Mouse (Mus musculus) embryonic facial prominence, embryonic 11.5 days (tissue): Measurements from ENCODE around the gene Rs1. TPM values are rescaled to one million over a fixed set of nuclear protein-coding genes. Genes with fewer than 3 reads are reported as not detected.
A peak's percentile ranks its signal among the peaks of the same experiment; 100 is the strongest.
"Not testable (repeated sequence)": the region's sequence is repeated elsewhere in the genome, so short reads cannot be mapped to it uniquely, and the experiment has no call there.

Experiments used
- ATAC-seq: fragments of 200-750 bp; cut with Nextera tagmentation; replicated peaks from 2 replicates; pipeline ENCODE4 v1.8.0; 2017; ENCODE audit warnings: low read depth; ENCODE audit not compliant: insufficient number of reproducible peaks, low FRiP score, low TSS enrichment
- DNase-seq: peaks from one replicate; pipeline ENCODE4 v3.0.0-alpha.2; 2015; ENCODE audit warnings: low spot score
- H3K27ac ChIP-seq: fragments of 300-500 bp; sonication (generic); replicated peaks from 2 replicates; pipeline ENCODE4 v1.5.1; 2014; ENCODE audit warnings: mild to moderate bottlenecking, low read depth, low read length, control low read depth
- H3K27me3 ChIP-seq: fragments of 300-500 bp; sonication (generic); 2 replicates; pipeline ENCODE4 v1.6.1; 2014; ENCODE audit warnings: mild to moderate bottlenecking, low read length, moderate library complexity, mixed read lengths; ENCODE audit not compliant: control insufficient read depth, insufficient read depth
- H3K36me3 ChIP-seq: fragments of 300-500 bp; sonication (generic); replicated peaks from 2 replicates; pipeline ENCODE4 v1.6.1; 2014; ENCODE audit warnings: low read depth, mild to moderate bottlenecking, low read length, moderate library complexity, mixed read lengths; ENCODE audit not compliant: control insufficient read depth, insufficient read depth
- H3K4me1 ChIP-seq: fragments of 300-500 bp; sonication (generic); 2 replicates; pipeline ENCODE4 v1.6.1; 2014; ENCODE audit warnings: low read length, mixed read lengths; ENCODE audit not compliant: control insufficient read depth, insufficient read depth
- H3K4me2 ChIP-seq: fragments of 300-500 bp; sonication (generic); 2 replicates; pipeline ENCODE4 v1.6.1; 2014; ENCODE audit warnings: low read depth, mild to moderate bottlenecking, control low read depth, low read length, moderate library complexity
- H3K4me3 ChIP-seq: fragments of 300-500 bp; sonication (generic); 2 replicates; pipeline ENCODE4 v1.5.1; 2014; ENCODE audit warnings: low read depth, low read length, control low read depth
- H3K9ac ChIP-seq: fragments of 300-500 bp; sonication (generic); replicated peaks from 2 replicates; pipeline ENCODE4 v1.6.1; 2014; ENCODE audit warnings: mild to moderate bottlenecking, control low read depth, low read length
- H3K9me3 ChIP-seq: fragments of 300-500 bp; sonication (generic); replicated peaks from 2 replicates; pipeline ENCODE4 v1.6.1; 2016; ENCODE audit warnings: mild to moderate bottlenecking, low read length, inconsistent platforms, mixed read lengths; ENCODE audit not compliant: control insufficient read depth
- WGBS: fragments of 180-500 bp; shearing (Covaris S2); extraction: QIAGEN DNeasy Blood & Tissue Kit; methylation state at CpG from one replicate; pipeline ENCODE4 v1.1.7; 2014; 5-methylcytosine and 5-hydroxymethylcytosine counted together
- polyA plus RNA-seq: library from polyadenylated mRNA; unstranded; fragments of >200 nt; fragmentation: Nextera tagmentation; extraction: Ambion mirVana; gene quantifications from 2 replicates; pipeline ENCODE4 v1.2.1, GENCODE M21; 2014

Gene Rs1
- polyA plus RNA-seq: not detected in 2 replicates

DNA sequence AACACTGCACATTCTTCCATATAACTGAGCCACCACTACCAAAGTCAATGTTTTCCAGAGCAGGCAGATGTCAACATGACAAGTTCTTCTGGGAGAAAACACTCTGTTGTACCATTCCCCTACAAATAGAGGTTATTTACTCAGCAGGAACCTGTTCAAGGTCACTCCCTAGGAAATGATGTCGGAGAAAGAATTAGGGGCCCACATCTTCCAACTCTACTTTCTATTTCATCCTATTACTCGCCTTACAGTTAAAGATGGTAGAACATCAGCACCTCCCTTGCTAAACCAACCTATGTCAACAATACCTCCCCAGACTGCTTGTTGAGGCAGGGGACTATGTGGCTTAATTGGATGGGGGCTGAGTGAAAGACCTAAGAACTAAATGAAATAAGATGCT lies at the start of gene Rs1:
TSS of gene Rs1 (plus strand) at position 301 of the 400 bp plus-strand sequence.
- no peaks in the 10 kb centered on the region; the same call in 1 of the 2 replicates for H3K27me3 ChIP-seq
- H3K9me3 ChIP-seq: no peaks in the 10 kb centered on the region
- no peaks in the 10 kb centered on the region for H3K4me1 ChIP-seq
- no peaks in the 10 kb centered on the region for H3K36me3 ChIP-seq
- ATAC-seq (no peak), DNase-seq (no peak)
- no peak within 1 kb of the TSS for H3K4me2 ChIP-seq
- H3K4me3 ChIP-seq: no peak within 1 kb of the TSS
- 74% methylated on average over 2 of the region's 2 CpGs for WGBS
- H3K9ac ChIP-seq: no peak within 1 kb of the TSS
- no peak within 1 kb of the TSS for H3K27ac ChIP-seq

DNA sequence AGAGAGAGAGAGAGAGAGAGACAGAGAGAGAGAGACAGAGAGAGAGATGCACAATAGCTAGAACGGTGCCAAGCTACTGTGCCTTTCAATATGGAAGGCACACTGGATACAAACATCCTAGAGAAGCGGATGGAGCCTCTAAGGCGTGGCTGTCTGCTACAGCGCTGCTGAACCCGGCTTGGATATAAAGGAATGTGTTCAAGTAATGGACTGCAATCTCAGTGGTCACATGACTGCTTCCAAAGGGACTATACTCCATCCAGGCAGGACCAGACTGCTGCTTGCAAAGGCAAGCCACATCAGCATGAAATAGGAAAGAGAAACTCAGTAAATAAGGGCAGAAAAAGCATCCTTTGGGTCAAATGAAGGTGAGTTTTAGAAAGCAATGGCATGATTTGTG lies 32.2 kb upstream of the Rs1 start, which contains the start of gene Ppef1:
TSS of gene Ppef1 (minus strand) at position 116 of the 400 bp plus-strand sequence.
- H3K4me3 ChIP-seq: no peak within 1 kb of the TSS
- H3K9ac ChIP-seq: no peak within 1 kb of the TSS
- no peak within 1 kb of the TSS for H3K27ac ChIP-seq
- no peak for ATAC-seq
- no peak for DNase-seq
- 82% methylated on average over 5 of the region's 5 CpGs for whole genome bisulfite sequencing
- no peaks in the 10 kb centered on the region for H3K4me1 ChIP-seq
- H3K9me3 ChIP-seq: no peaks in the 10 kb centered on the region
- H3K4me2 ChIP-seq: no peak within 1 kb of the TSS
- no peaks in the 10 kb centered on the region for H3K27me3 ChIP-seq
- no peaks in the 10 kb centered on the region for H3K36me3 ChIP-seq

DNA sequence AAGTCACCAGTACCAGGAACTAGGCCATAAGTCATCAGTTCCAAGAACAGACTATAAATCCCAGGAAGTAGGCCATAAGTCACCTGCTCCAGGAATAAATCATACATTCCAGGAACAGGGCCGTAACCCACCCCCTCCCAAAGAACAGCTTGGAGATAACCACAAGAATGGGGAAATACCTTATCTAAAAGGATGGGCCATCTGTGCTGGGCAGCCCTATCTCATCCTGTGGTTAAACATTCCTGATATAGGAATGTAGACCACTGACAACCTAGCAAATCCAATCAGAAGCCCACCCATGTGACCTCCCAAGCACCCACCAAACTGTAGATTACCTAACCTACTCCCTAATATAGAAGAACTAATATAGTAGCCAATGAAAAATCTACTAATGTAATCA lies 22.4 kb upstream of the Rs1 start:
- WGBS: 100% methylated on average over 1 of the region's 1 CpGs
- no peaks in the 10 kb centered on the region for H3K4me1 ChIP-seq
- H3K9ac ChIP-seq: no peak overlapping the region
- no peak overlapping the region for H3K4me2 ChIP-seq
- H3K9me3 ChIP-seq: no peaks in the 10 kb centered on the region
- no peak for DNase-seq
- no peaks in the 10 kb centered on the region for H3K36me3 ChIP-seq
- ATAC-seq: no peak
- H3K27ac ChIP-seq: no peak overlapping the region
- H3K4me3 ChIP-seq: no peak overlapping the region
- H3K27me3 ChIP-seq: no peaks in the 10 kb centered on the region

DNA sequence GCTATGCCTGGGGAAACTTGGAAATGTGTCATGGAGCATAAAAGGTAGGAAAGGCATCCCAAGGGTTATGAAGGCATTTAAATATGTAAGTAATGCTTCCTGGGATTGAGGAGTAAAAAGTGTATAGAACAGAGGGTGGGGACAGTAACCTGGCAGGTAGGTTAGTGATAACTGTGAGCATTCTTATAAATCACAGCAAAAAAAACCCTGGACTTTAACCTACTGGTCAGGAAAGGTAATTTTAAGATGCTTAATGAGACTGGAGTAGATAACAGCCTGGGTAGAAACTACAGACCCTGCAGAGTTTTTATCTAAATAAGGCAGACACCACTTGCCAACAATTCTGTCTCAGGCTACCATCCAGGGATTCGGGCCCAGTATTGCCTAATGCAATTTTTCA lies 19.2 kb upstream of the Rs1 start:
- Histone ChIP-seq H3K27me3 (no peaks in the 10 kb centered on the region), H3K36me3 (no peaks in the 10 kb centered on the region), H3K9ac (no peak overlapping the region), H3K4me3 (no peak overlapping the region), H3K9me3 (no peaks in the 10 kb centered on the region), H3K4me1 (no peaks in the 10 kb centered on the region), H3K27ac (no peak overlapping the region), H3K4me2 (no peak overlapping the region)
- ATAC-seq (no peak), DNase-seq (no peak)
- 82% methylated on average over 1 of the region's 1 CpGs for WGBS

DNA sequence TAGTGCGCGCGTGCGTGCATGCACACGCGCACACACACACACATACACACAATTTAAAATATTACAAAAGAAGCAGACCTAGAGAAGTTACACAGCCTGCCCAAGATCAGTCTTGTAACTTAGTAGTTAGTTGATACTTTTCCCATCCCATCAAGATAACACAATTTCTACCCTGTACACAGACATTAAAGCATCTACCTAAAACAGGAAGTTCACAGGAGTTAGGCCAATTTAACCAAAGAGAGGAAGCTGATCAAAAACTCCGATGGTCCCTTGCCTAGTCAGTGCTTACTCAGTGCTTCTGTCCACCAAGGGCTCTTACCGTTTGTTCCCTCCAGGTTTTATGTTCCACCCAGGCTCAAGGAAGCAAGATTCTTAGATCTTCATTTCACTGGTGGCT lies 17.0 kb upstream of the Rs1 start:
- Histone ChIP-seq H3K4me2 (no peak overlapping the region), H3K9me3 (no peaks in the 10 kb centered on the region), H3K9ac (no peak overlapping the region), H3K27ac (no peak overlapping the region), H3K4me3 (no peak overlapping the region), H3K36me3 (no peaks in the 10 kb centered on the region), H3K27me3 (no peaks in the 10 kb centered on the region), H3K4me1 (no peaks in the 10 kb centered on the region)
- DNase-seq (no peak), ATAC-seq (no peak)
- 93% methylated on average over 8 of the region's 8 CpGs for WGBS

DNA sequence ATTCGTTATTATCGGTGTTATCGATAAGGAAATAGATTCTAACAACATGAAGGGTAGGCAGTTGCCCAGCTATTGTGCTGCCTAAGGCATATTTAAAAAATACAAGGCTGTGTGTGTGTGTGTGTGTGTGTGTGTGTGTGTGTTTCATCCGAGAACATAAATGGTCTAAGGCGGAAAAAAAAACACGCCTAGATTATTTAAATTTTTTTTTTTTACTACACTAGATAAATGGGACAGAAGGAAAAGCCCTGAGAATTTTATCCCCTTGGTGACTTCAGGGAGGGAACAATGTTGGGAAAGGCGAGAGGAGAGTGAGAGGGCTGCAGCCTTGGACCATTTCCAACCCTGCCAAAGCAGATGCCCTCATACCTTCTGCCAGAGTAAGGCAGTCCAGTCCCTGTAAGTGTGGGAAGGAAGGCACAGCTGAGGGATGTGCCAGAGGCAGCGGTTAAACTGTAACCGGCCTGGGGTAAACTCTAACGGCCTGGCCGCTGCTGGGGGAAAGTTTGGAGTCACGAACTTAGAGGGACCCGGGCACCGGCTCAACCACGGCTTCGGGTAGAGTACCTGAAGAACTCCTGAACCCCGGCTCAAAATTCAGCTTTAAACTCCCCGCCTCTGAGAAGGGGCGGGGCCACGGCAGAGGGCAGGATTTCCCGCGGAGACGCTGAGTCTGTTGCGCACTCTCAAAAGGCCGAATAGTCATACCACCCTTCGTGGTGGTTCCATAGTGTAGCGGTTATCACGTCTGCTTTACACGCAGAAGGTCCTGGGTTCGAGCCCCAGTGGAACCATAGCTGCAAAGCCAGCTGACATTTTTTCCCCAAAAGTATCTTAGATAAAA lies 2.2 kb upstream of the Rs1 start:
- no peaks in the 10 kb centered on the region; the same call in 1 of the 2 replicates for H3K27me3 ChIP-seq
- peak; percentile 83 for DNase-seq

DNA sequence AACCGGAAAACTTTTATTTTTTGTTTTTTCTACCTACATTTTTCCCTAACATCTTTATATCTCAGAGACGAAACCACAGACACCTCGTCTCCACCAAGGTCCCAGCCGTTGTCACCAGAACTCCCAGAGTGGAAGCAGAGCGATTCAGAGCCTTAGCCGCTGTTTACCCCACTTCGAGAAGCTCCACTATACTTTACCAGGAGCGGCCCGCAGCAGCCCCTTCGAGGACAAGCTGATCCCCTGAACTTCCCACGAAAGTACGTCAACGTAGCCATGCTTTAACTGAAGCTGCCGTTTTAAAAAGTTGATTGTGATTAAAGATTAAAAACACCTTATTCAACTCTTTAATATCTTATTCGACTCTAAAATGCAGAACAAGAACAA lies 1.6 kb upstream of the Rs1 start:
- Histone ChIP-seq H3K4me1 (no peaks in the 10 kb centered on the region), H3K27ac (no peak overlapping the region), H3K36me3 (no peaks in the 10 kb centered on the region), H3K4me3 (peak overlapping the region; percentile 34), H3K9me3 (no peaks in the 10 kb centered on the region), H3K4me2 (no peak overlapping the region; the same call in 1 of the 2 replicates), H3K27me3 (no peaks in the 10 kb centered on the region; the same call in 1 of the 2 replicates), H3K9ac (no peak overlapping the region)
- ATAC-seq (peak; percentile 79), DNase-seq (peak; percentile 40)
- 29% methylated on average over 15 of the region's 15 CpGs for WGBS

More for the DNA sequence above, 2.2 kb upstream of the Rs1 start:
- Histone ChIP-seq H3K9ac (no peak overlapping the region; the same call in 1 of the 2 replicates), H3K27ac (no peak overlapping the region), H3K4me1 (no peaks in the 10 kb centered on the region), H3K36me3 (no peaks in the 10 kb centered on the region), H3K4me3 (peak overlapping the region; percentile 39), H3K9me3 (no peaks in the 10 kb centered on the region), H3K4me2 (peak overlapping the region; percentile 23)
- 28% methylated on average over 30 of the region's 30 CpGs for WGBS
- ATAC-seq: peak; percentile 95

DNA sequence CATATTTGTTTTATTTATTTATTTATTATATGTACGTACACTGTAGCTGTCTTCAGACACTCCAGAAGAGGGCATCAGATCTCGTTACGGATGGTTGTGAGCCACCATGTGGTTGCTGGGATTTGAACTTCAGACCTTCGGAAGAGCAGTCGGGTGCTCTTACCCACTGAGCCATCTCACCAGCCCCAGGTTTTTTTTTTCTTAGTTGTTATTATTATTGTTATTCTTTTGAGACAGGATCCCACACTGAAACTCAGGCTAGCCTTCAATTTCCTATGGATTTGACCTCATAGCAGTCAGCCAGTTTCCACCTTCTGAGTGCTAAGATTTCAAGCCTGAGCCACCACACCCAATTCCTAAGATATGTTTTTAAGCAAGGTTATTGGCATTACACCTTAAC lies 1.8 kb downstream of the Rs1 start:
- H3K36me3 ChIP-seq, H3K4me1 ChIP-seq, H3K4me3 ChIP-seq, H3K27ac ChIP-seq, H3K9me3 ChIP-seq, H3K4me2 ChIP-seq, DNase-seq, H3K9ac ChIP-seq, H3K27me3 ChIP-seq, ATAC-seq: not testable (repeated sequence)
- WGBS: 74% methylated on average over 5 of the region's 5 CpGs
